Mouse (Mus musculus): ENCODE data around the gene Nudt21.
A peak's percentile ranks its signal among the peaks of the same experiment; 100 is the strongest.

The Nudt21 gene

DNA sequence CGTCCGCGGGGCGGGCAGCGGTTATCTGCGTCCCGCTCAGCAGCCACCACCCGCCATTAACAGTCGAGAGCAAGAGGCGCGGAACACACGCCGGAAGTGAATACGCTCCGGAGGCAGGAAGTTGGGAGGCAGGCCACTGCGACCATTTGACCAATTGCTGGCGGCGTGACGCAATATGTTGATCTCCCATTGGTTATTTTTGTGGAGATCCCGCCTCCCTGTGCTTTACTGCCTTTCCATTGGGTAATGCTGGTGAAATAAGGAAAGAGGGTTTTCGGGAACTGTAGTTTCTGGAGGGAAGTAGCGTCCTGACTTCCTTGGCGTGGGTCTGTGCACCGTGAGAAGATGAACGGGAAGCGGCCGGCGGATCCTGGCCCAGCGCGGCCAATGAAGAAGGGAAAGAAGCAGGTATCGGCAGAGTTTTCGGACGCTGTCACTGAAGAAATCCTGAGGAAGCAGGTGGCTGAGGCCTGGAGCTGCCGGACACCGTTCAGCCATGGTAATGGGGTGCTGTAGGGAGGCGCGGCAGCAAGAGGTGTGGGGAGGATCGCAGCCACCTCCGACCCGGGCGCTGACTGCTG lies at the start of gene Nudt21, which contains the start of gene Ogfod1:
TSS of gene Nudt21 (minus strand) at position 88 of the 581 bp plus-strand sequence.
TSS of gene Ogfod1 (plus strand) at position 255 of the 581 bp plus-strand sequence.
- peak; percentile 97 for DNase-seq (ENCODE audit: low read depth, low spot score)

GRCm38 (mm10) chr8:94076461-94077192 lies 39.8 kb upstream of the Nudt21 start:
- no peak for DNase-seq (ENCODE audit: low read depth, low spot score)

DNA sequence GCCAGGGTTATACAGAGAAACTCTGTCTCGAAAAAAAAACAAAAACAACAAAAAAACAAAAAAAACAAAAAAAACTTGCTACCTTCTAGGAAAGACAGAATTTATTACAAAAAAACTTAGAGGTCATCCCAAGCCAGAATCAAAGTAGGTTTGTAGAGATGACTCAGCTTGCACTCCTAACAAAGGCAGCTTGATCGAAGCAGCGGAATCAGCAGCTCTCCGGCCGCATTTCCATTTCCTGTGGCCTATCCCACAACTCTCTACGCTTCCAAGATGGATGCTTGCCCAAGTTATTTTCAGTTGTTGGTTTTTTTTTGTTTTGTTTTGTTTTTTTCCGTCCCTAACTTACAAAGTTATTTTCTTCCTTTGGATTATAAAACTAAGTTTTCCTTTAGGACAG lies 32.0 kb upstream of the Nudt21 start:
- no peak for DNase-seq (ENCODE audit: low read depth, low spot score)

GRCm38 (mm10) chr8:94066121-94066863 lies 29.5 kb upstream of the Nudt21 start:
- peak; percentile 9 for DNase-seq (ENCODE audit: low read depth, low spot score)

DNA sequence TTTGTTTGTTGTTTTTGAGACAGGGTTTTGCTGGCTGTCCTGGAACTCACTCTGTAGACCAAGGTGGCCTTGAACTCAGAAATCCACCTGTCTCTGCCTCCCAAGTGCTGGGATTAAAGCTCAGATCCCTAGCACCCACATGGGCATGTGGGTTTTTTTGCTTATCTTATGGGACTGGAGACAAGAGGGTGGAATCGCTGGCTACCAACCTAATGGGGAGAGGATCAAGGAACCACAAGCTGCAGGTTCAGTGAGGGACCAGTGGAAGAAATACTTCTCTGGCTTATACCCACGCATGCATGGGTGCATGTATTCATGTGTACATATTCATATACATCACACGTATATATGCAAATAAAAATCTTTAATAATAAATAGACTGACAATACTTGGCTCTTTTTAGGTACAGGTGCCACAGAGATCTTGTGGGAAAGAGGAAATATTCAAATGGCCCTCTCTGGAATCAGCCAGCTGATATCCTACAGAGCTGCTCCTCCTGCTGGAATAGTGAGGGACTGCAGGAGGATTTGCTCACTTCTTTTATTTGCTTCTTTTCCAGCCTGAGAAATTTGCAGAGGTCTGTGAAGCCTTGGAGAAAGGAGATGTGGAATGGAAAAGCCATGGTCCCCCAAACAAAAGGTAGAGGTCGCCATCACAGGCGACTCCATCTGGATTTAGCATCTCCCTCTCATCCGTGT lies 20.5 kb upstream of the Nudt21 start:
- DNase-seq (ENCODE audit: low read depth, low spot score) = no peak

DNA sequence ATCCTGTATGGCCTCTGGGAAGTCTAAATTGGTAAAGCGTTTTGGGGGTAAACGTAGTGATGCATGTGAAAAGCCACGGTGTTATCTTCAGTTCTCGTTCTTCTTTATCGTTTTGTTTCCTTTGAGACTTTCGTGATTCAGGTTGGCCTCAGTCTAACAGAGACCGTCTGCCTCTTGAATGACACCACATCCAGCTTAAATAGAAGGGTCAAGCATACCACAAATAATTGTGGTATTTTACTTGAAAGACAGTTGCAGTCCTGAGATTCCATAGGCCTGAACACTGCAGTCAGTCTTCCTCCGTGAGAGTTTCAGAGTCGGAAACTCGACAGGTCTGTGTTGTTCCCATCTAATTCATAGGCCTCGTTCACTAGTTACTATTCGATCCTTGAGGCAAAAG lies 15.9 kb upstream of the Nudt21 start:
- no peak for DNase-seq (ENCODE audit: low read depth, low spot score)

GRCm38 (mm10) chr8:94047845-94048244 lies 11.0 kb upstream of the Nudt21 start:
- no peak for DNase-seq (ENCODE audit: low read depth, low spot score)

DNA sequence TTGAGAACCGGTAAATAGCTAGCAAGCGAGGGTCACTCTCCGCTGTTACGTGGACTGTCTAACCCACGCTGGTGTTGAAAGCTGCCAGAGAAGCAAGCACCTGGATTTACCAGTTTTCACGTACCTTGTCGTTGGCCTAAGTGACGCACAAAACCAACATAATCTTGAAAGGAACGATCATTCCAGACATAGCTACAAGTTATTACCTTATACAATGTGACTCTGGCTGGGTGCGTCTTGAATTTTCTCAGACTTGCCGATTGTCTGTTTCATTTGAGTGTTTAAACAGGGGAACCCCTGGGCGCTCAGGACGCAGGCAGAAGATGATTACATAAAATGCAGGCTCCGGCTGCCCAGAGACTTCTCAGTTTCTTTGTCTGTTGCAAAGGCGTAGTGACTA lies 975 bp upstream of the Nudt21 start:
- no peak for DNase-seq (ENCODE audit: low read depth, low spot score)

DNA sequence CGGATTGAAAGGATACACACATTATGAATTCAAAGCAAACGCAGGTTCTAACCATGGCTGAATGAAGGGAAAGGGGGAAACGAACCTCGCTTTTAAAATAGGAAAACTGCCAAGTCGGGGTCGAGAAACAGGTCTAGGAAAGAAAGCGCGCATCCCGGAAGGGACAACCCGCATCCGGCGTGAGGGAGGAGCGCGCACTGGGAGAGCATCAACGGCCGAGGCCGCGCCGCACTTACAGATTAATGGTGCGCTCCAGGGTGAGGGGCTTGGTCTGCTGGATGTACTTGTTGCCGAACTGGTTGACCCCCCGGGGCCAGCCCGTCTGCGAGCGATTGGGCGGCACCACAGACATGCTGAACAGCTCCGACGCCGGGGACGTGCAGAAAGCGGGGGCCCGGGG lies 290 bp downstream of the Nudt21 start:
- DNase-seq (ENCODE audit: low read depth, low spot score) = peak; percentile 57

- DNase-seq (ENCODE audit: low read depth, low spot score) = no peak
Observed at GRCm38 (mm10) chr8:94035200-94035599, 1.6 kb downstream of the Nudt21 start.

DNA sequence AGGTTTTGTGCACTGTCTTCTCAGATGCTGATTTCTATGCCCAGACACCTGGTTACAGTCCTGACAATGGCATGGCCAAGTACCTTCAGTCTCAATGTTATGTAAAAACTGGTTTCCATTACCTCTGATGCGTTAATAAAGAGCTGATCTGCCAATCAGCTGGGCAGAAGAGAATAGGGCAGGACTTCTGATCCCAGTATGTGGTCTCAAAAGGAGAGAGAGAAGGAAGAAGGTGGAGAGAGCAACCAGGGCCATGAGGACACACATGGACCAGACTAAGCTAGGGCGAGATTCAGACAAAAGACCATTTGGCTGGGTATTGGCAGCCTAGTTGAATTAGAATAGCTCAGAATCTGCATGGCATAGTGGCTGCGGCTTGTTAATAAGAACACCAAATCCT lies 3.2 kb downstream of the Nudt21 start:
- DNase-seq (ENCODE audit: low read depth, low spot score) = no peak

DNA sequence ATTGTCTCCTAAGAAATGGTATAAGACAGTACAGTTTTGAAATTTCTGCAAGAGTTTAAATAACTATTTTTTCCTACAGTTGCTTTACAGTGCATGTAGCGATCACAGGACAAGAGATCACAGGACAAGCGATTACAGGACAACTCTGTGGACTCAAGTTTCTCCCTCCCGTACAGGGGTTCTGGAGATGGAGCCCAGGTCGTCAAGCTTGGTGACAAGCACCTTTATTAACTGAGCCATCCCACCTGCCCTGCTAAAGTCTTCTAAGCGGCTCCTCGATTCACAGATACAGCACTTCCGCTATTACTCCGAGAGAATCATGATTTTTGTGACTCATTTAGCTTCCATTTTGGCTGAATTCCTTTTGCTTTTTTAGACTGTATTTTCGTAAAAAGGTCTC lies 7.1 kb downstream of the Nudt21 start:
- no peak for DNase-seq (ENCODE audit: low read depth, low spot score)

DNA sequence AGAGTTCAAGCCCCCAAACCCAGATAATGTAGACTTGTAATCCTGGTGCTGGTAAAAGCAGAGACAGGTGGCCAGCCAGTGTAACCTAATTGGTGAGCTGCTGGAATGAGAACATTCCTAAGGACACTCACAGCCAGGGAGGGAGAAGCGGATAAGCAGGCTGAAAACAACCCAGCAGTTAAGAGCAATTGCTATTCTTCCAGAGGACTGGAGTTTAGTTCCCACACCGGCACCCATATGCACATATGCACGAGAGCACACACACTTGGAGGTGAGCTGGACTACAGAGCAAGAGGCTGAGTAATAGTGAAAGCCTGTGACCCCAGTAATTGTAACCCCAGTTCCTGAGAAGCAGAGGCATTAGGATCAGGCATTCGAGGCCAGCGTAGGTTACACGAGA lies 12.9 kb downstream of the Nudt21 start:
- no peak for DNase-seq (ENCODE audit: low read depth, low spot score)

- DNase-seq (ENCODE audit: low read depth, low spot score) = no peak
Observed at GRCm38 (mm10) chr8:94013026-94013612, 23.7 kb downstream of the Nudt21 start.

- peak; percentile 57 for DNase-seq (ENCODE audit: low read depth, low spot score)
Observed at GRCm38 (mm10) chr8:94012013-94012951, 24.5 kb downstream of the Nudt21 start, which contains the start of gene Amfr. Gene Amfr, minus strand, starts transcription at chr8:94012842.

DNA sequence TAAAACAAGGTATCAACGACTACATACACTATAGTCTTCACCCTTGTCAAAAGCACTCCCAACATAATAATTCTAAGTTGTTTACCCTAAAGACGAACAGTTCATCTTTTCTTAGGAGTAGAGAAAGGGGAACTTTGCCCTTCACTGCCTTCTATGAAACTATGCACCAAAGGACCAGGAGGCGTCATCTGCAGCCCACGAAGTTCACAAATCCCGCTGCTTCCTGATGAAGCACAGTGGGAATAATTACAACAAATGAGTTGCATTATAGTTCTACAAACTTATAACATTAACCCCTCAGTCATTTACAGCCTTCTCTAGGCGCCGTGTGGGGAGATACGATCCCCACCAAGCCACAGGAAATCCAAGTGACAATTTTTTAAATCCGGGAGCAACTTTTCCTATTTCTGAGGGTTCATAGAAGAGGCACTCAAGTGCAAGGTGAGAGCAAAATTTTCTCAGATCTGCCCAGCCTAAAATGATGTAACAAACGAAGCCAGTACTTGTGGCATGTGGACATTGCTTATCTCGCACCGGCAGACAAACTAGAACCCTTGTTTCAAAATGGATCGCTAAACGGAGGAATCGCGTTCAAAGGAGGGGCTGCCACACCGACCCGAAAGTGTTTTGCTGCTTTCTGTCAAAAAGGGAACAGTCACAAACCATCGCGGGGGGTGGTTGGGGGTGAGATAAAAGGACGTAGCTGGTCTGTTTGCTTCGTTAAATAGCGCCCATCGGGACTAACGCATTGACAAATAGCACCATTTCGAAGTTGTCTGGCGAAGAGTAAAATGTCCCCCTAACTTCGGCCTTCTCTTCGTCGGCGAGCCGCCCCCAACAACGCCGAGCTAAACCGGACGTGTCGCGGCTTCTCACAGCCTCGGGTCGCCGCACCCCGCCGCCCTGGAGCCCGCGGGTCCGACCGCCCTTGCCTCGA lies 25.5 kb downstream of the Nudt21 start:
- peak; percentile 9 for DNase-seq (ENCODE audit: low read depth, low spot score)

- no peak for DNase-seq (ENCODE audit: low read depth, low spot score)
Observed at GRCm38 (mm10) chr8:94010101-94010705, 26.6 kb downstream of the Nudt21 start.

- DNase-seq (ENCODE audit: low read depth, low spot score) = no peak
Observed at GRCm38 (mm10) chr8:94009243-94009845, 27.5 kb downstream of the Nudt21 start.
